Mouse (Mus musculus) heart, embryonic 13.5 days (tissue): ENCODE data around the gene Blm. TPM values are rescaled to one million over a fixed set of nuclear protein-coding genes. Genes with fewer than 3 reads are reported as not detected.

ENCODE experiments used
- ATAC-seq: fragments of 200-750 bp; cut with Nextera tagmentation; 2 replicates; pipeline ENCODE4 v1.8.0; 2017; ENCODE audit warnings: moderate TSS enrichment; ENCODE audit not compliant: insufficient number of reproducible peaks, low FRiP score, low TSS enrichment; ENCODE audit errors: extremely low read depth
- H3K27ac ChIP-seq: fragments of 300-500 bp; sonication (generic); replicated peaks from 2 replicates; pipeline ENCODE4 v1.5.1; 2015; ENCODE audit warnings: moderate library complexity, mild to moderate bottlenecking, inconsistent platforms
- H3K27me3 ChIP-seq: fragments of 300-500 bp; sonication (generic); replicated peaks from 2 replicates; pipeline ENCODE4 v1.6.1; 2015; ENCODE audit warnings: mild to moderate bottlenecking, inconsistent platforms
- H3K36me3 ChIP-seq: fragments of 300-500 bp; sonication (generic); 2 replicates; pipeline ENCODE4 v1.6.1; 2015; ENCODE audit warnings: mild to moderate bottlenecking, inconsistent platforms
- H3K4me1 ChIP-seq: fragments of 300-500 bp; sonication (generic); 2 replicates; pipeline ENCODE4 v1.6.1; 2015; ENCODE audit warnings: inconsistent platforms
- H3K4me2 ChIP-seq: fragments of 300-500 bp; sonication (generic); 2 replicates; pipeline ENCODE4 v1.6.1; 2015; ENCODE audit warnings: inconsistent platforms, mild to moderate bottlenecking, moderate library complexity
- H3K4me3 ChIP-seq: fragments of 300-500 bp; sonication (generic); 2 replicates; pipeline ENCODE4 v1.5.1; 2015; ENCODE audit warnings: moderate library complexity, mild to moderate bottlenecking, inconsistent platforms
- H3K9ac ChIP-seq: fragments of 300-500 bp; sonication (generic); 2 replicates; pipeline ENCODE4 v1.6.1; 2015; ENCODE audit warnings: inconsistent platforms, mild to moderate bottlenecking, moderate library complexity
- H3K9me3 ChIP-seq: fragments of 300-500 bp; sonication (generic); 2 replicates; pipeline ENCODE4 v1.6.1; 2016; ENCODE audit warnings: inconsistent platforms
- WGBS: fragments of 180-500 bp; shearing (Covaris S2); methylation state at CpG from one replicate; pipeline ENCODE4 v1.1.7; 2015; ENCODE audit warnings: mixed read lengths; 5-methylcytosine and 5-hydroxymethylcytosine counted together
- polyA plus RNA-seq: library from polyadenylated mRNA; unstranded; fragments of >200 nt; fragmentation: Nextera tagmentation; extraction: Ambion mirVana; gene quantifications from 2 replicates; pipeline ENCODE4 v1.2.1, GENCODE M21; 2015

Blm gene
- polyA plus RNA-seq, 1 experiment from 2014 or later = 17.1 TPM

GRCm38 (mm10) chr7:80416969-80417368 is 118.0 kb downstream of the Blm start:
- no peak overlapping the region for H3K27ac ChIP-seq
- no peak overlapping the region for H3K4me3 ChIP-seq
- no peak for ATAC-seq
- no peaks in the 10 kb centered on the region for H3K9me3 ChIP-seq
- no peaks in the 10 kb centered on the region for H3K27me3 ChIP-seq
- peaks cover 12% of the 10 kb centered on the region; the same call in 1 of the 2 replicates for H3K4me1 ChIP-seq
- no peak overlapping the region for H3K4me2 ChIP-seq
- no peaks in the 10 kb centered on the region for H3K36me3 ChIP-seq
- no peak overlapping the region for H3K9ac ChIP-seq
- 65% methylated on average over 7 of the region's 7 CpGs for WGBS

GRCm38 (mm10) chr7:80414303-80414855 is 120.5 kb downstream of the Blm start:
- peaks cover 8% of the 10 kb centered on the region; the same call in 1 of the 2 replicates for H3K4me1 ChIP-seq
- WGBS = 74% methylated on average over 7 of the region's 7 CpGs
- no peak overlapping the region for H3K27ac ChIP-seq
- H3K4me2 ChIP-seq = no peak overlapping the region
- H3K9me3 ChIP-seq = no peaks in the 10 kb centered on the region
- ATAC-seq = no peak
- H3K36me3 ChIP-seq = no peaks in the 10 kb centered on the region
- no peak overlapping the region for H3K9ac ChIP-seq
- H3K27me3 ChIP-seq = no peaks in the 10 kb centered on the region
- no peak overlapping the region for H3K4me3 ChIP-seq

GRCm38 (mm10) chr7:80413512-80414302 is 121.2 kb downstream of the Blm start:
- Histone ChIP-seq H3K27ac (no peak overlapping the region), H3K9me3 (no peaks in the 10 kb centered on the region), H3K4me3 (no peak overlapping the region), H3K27me3 (no peaks in the 10 kb centered on the region), H3K4me2 (no peak overlapping the region), H3K9ac (no peak overlapping the region), H3K4me1 (peaks cover 6% of the 10 kb centered on the region; the same call in 1 of the 2 replicates), H3K36me3 (no peaks in the 10 kb centered on the region)
- WGBS = 52% methylated on average over 9 of the region's 9 CpGs
- no peak for ATAC-seq

- no peak for ATAC-seq
- Histone ChIP-seq H3K9ac (no peak overlapping the region), H3K4me1 (peaks cover 7% of the 10 kb centered on the region; the same call in 1 of the 2 replicates), H3K9me3 (no peaks in the 10 kb centered on the region), H3K36me3 (no peaks in the 10 kb centered on the region), H3K27ac (no peak overlapping the region), H3K4me2 (no peak overlapping the region), H3K27me3 (no peaks in the 10 kb centered on the region), H3K4me3 (no peak overlapping the region)
- 75% methylated on average over 5 of the region's 5 CpGs for WGBS
These were observed 122.1 kb downstream of the Blm start for GRCm38 (mm10) chr7:80412781-80413180.

GRCm38 (mm10) chr7:80412279-80412678 is 122.6 kb downstream of the Blm start:
- H3K27ac ChIP-seq = no peak overlapping the region
- WGBS = 72% methylated on average over 10 of the region's 10 CpGs
- H3K27me3 ChIP-seq = no peaks in the 10 kb centered on the region
- H3K4me1 ChIP-seq = peaks cover 12% of the 10 kb centered on the region; the same call in 1 of the 2 replicates
- ATAC-seq = no peak
- H3K4me2 ChIP-seq = no peak overlapping the region
- no peaks in the 10 kb centered on the region for H3K36me3 ChIP-seq
- no peak overlapping the region for H3K9ac ChIP-seq
- H3K4me3 ChIP-seq = no peak overlapping the region
- H3K9me3 ChIP-seq = no peaks in the 10 kb centered on the region

- Histone ChIP-seq H3K36me3 (no peaks in the 10 kb centered on the region), H3K9me3 (no peaks in the 10 kb centered on the region), H3K4me2 (no peak overlapping the region), H3K9ac (no peak overlapping the region), H3K4me1 (peaks cover 15% of the 10 kb centered on the region), H3K27ac (no peak overlapping the region), H3K27me3 (no peaks in the 10 kb centered on the region), H3K4me3 (no peak overlapping the region)
- WGBS = 76% methylated on average over 9 of the region's 9 CpGs
- ATAC-seq = no peak
These were observed 124.5 kb downstream of the Blm start for GRCm38 (mm10) chr7:80410380-80410779.

- H3K4me1 ChIP-seq = peaks cover 37% of the 10 kb centered on the region
- no peaks in the 10 kb centered on the region for H3K9me3 ChIP-seq
- 63% methylated on average over 9 of the region's 9 CpGs for WGBS
- no peaks in the 10 kb centered on the region for H3K36me3 ChIP-seq
- no peak overlapping the region for H3K9ac ChIP-seq
- no peak overlapping the region for H3K4me2 ChIP-seq
- no peak for ATAC-seq
- H3K4me3 ChIP-seq = no peak overlapping the region
- no peak overlapping the region for H3K27ac ChIP-seq
- H3K27me3 ChIP-seq = no peaks in the 10 kb centered on the region
These were observed 127.2 kb downstream of the Blm start for GRCm38 (mm10) chr7:80407712-80408111.

- H3K9me3 ChIP-seq = no peaks in the 10 kb centered on the region
- WGBS = 70% methylated on average over 3 of the region's 3 CpGs
- H3K27me3 ChIP-seq = no peaks in the 10 kb centered on the region
- H3K9ac ChIP-seq = no peak overlapping the region
- H3K4me3 ChIP-seq = no peak overlapping the region
- H3K27ac ChIP-seq = no peak overlapping the region
- peaks cover 40% of the 10 kb centered on the region for H3K4me1 ChIP-seq
- ATAC-seq = no peak
- no peak overlapping the region for H3K4me2 ChIP-seq
- no peaks in the 10 kb centered on the region for H3K36me3 ChIP-seq
These were observed 128.7 kb downstream of the Blm start for GRCm38 (mm10) chr7:80406186-80406585.

GRCm38 (mm10) chr7:80405188-80405695 is 129.7 kb downstream of the Blm start, which contains the start of gene Furin:
Gene Furin (minus strand): TSS chr7:80405436.
- no peak for ATAC-seq
- H3K4me2 ChIP-seq = no peak within 1 kb of the TSS
- H3K36me3 ChIP-seq = no peaks in the 10 kb centered on the region
- WGBS = 62% methylated on average over 9 of the region's 9 CpGs
- peaks cover 49% of the 10 kb centered on the region for H3K4me1 ChIP-seq
- H3K4me3 ChIP-seq = no peak within 1 kb of the TSS
- H3K27me3 ChIP-seq = no peaks in the 10 kb centered on the region
- H3K9me3 ChIP-seq = no peaks in the 10 kb centered on the region
- H3K27ac ChIP-seq = peak within 1 kb of the TSS; percentile 96
- no peak within 1 kb of the TSS for H3K9ac ChIP-seq
